ENCODE assay signal across 13 mouse cellular contexts in the genomic region with DNA sequence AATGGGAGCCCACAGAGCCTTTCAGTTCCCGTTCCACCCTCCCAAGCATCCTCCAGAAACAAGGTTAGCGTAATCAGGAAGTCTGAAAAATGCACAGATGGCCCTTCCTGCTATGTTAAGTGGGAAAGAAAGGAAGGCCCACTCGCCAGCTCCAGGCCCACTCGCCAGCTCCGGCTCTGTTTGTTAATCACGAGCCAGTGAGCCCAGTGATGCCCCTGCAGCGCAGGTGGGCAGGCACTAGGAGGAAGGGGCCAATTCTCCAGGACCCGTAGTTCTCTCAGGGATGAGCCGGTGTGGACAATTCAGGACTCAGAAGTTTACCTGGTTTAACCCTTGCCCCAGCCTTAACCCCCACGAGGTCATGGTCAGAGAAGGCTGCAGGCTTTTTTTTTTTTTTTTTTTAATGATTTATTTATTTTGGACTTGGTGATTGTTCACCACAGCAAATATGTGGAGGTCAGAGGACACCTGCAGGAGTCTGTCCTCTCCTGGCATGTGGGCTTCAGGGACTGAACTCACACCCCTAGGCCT. TPM values are rescaled to one million over a fixed set of nuclear protein-coding genes. Genes with fewer than 3 reads are reported as not detected.
A peak's percentile ranks its signal among the peaks of the same experiment; 100 is the strongest.
DNase-seq lines count a peak whose midpoint lies in the region; ATAC-seq and TF ChIP-seq lines count a peak whose summit lies in the region.
"Had no signal": no experiment of that assay in that cellular context is flagged by ENCODE, and none has a peak within 500 bp of the region (broad histone marks: within the 10 kb centered on the region; RNA-seq: fewer than 3 reads in every experiment).

No protein-coding gene starts in this region.

- no peak for TF ChIP-seq EP300 in MEL (IDR thresholded peaks at IDR 0.05; ENCODE audit: low read depth in 1 of 2, low read length in 2 of 2)

- no peak overlapping the region for H3K4me3 ChIP-seq in MEL (ENCODE audit: control insufficient read depth in 1 of 2, insufficient read depth in 1 of 2, low read depth in 2 of 2, low read length in 2 of 2)
- H3K4me3 ChIP-seq: embryonic facial prominence, embryonic 15.5 days; lung, embryonic 15.5 days; midbrain, embryonic 12.5 days; neural tube, embryonic 12.5 days had no signal

- TF ChIP-seq POLR2A in MEL (IDR thresholded peaks at IDR 0.05; ENCODE audit: control insufficient read depth in 1 of 2, insufficient read depth in 1 of 2, low read depth in 1 of 2, low read length in 2 of 2, poor library complexity in 1 of 2), result no peak

- no peaks in the 10 kb centered on the region for H3K27me3 ChIP-seq in MEL (ENCODE audit: control insufficient read depth in 1 of 2, insufficient read depth in 2 of 2, low read length in 2 of 2)

- no peak for TF ChIP-seq RAD21 in MEL (IDR thresholded peaks at IDR 0.05; ENCODE audit: low read depth, low read length)

- no peak for TF ChIP-seq CTCF in MEL (IDR thresholded peaks at IDR 0.05 in 2 of 3, conservative IDR thresholded peaks at IDR 0.05 in 1 of 3; ENCODE audit: control insufficient read depth in 1 of 3, insufficient read depth in 1 of 3, low read depth in 2 of 3, low read length in 3 of 3, poor library complexity in 1 of 3, severe bottlenecking in 1 of 3)

- peak; percentile 59; the same call in 1 of the 2 replicates for ATAC-seq in cerebellum, adult (ENCODE audit: insufficient number of reproducible peaks, low FRiP score, low TSS enrichment)

- H3K79me2 ChIP-seq in MEL (ENCODE audit: control insufficient read depth, insufficient read depth, low read length, poor library complexity), result no peaks in the 10 kb centered on the region; the same call in 1 of the 2 replicates

- H3K36me3 ChIP-seq in MEL (ENCODE audit: control insufficient read depth in 1 of 2, insufficient read depth in 2 of 2, low read length in 2 of 2), result peaks cover 0 to 57% of the 10 kb centered on the region in 2 experiments; a peak in 2 of 4 replicates
- H3K36me3 ChIP-seq: embryonic facial prominence, embryonic 15.5 days; lung, embryonic 15.5 days; midbrain, embryonic 12.5 days; neural tube, embryonic 12.5 days had no signal

- peaks cover 38 to 70% of the 10 kb centered on the region in 2 experiments for H3K4me1 ChIP-seq in MEL (ENCODE audit: control insufficient read depth in 1 of 2, insufficient read depth in 2 of 2, low read length in 2 of 2)
- H3K4me1 ChIP-seq: embryonic facial prominence, embryonic 15.5 days; lung, embryonic 15.5 days; midbrain, embryonic 12.5 days; neural tube, embryonic 12.5 days had no signal

- no peaks in the 10 kb centered on the region for H3K9me3 ChIP-seq in MEL (replicated peaks; ENCODE audit: insufficient read depth, low read length)
- H3K9me3 ChIP-seq: embryonic facial prominence, embryonic 15.5 days; lung, embryonic 15.5 days; midbrain, embryonic 12.5 days; neural tube, embryonic 12.5 days had no signal

- peak overlapping the region; percentile 63 for H3K9ac ChIP-seq in MEL (ENCODE audit: control insufficient read depth, low read depth, low read length, poor library complexity, severe bottlenecking)
- H3K9ac ChIP-seq: embryonic facial prominence, embryonic 15.5 days; hindbrain, embryonic 14.5 days; lung, embryonic 15.5 days; midbrain, embryonic 12.5 days; neural tube, embryonic 12.5 days had no signal

- peak overlapping the region; percentile 96 for H3K27ac ChIP-seq in MEL (ENCODE audit: control insufficient read depth, low read depth, low read length)
- H3K27ac ChIP-seq: embryonic facial prominence, embryonic 15.5 days; hindbrain, embryonic 14.5 days; lung, embryonic 15.5 days; midbrain, embryonic 12.5 days; neural tube, embryonic 12.5 days had no signal

- no peak for DNase-seq in cerebellum, postnatal 4 days (ENCODE audit: low spot score in 2 of 2)
- DNase-seq in MEL (ENCODE audit: low read depth, low spot score), result no peak
- DNase-seq in cerebellum, postnatal 25 days, result peak; percentile 77 to 82
- DNase-seq in kidney, postnatal 36 days, result peak; percentile 80 to 81
- no peak for DNase-seq in layer of hippocampus, postnatal 25 days (ENCODE audit: extremely low spot score in 1 of 2, low spot score in 1 of 2)
- DNase-seq in layer of hippocampus, adult 11-12 months (ENCODE audit: low spot score), result no peak
- no peak for DNase-seq in lung, postnatal 25 days (ENCODE audit: low spot score)

TF ChIP-seq in MEL, 35 proteins besides CTCF, POLR2A, EP300 and RAD21:
- TF ChIP-seq MYB (IDR thresholded peaks at IDR 0.05; ENCODE audit: low read depth, low read length) (no peak), SIN3A (IDR thresholded peaks at IDR 0.05; ENCODE audit: low read length) (no peak), ZNF384 (IDR thresholded peaks at IDR 0.05; ENCODE audit: low read depth, low read length) (no peak), E2F4 (IDR thresholded peaks at IDR 0.05; ENCODE audit: borderline replicate concordance, low read depth, low read length) (no peak), MAZ (IDR thresholded peaks at IDR 0.05; ENCODE audit: low read depth, low read length) (no peak), POLR2AphosphoS2 (IDR thresholded peaks at IDR 0.05; ENCODE audit: low read length) (no peak), MAX (IDR thresholded peaks at IDR 0.05; ENCODE audit: low read length) (no peak), GATA1 (IDR thresholded peaks at IDR 0.05; ENCODE audit: low read depth, low read length) (no peak), CHD2 (IDR thresholded peaks at IDR 0.05; ENCODE audit: low read length) (no peak), MEF2A (IDR thresholded peaks at IDR 0.05; ENCODE audit: extremely low read depth, insufficient replicate concordance, low read depth, low read length, poor library complexity, severe bottlenecking) (no peak), MAFK (IDR thresholded peaks at IDR 0.05; ENCODE audit: borderline replicate concordance, low read depth, low read length) (no peak)

RNA-seq across cellular contexts. Expression of gene Paqr9, which starts 7.2 kb away (rescaled TPM):
- total RNA-seq in MEL (2012; rRNA removed), result 13.4 and 18.0 TPM in 2 replicates
- 10 to 100 TPM; 24.8 to 46.0 TPM for polyA plus RNA-seq in MEL (2012; ENCODE audit: insufficient read depth in 1 of 2, insufficient read length in 2 of 2, low read depth in 1 of 2, low replicate concordance in 2 of 2, missing spikeins in 1 of 2)
- 10 to 100 TPM; 51.9 to 53.2 TPM for total RNA-seq in layer of hippocampus, postnatal 25 days (2021)

RNA-seq across cellular contexts. Expression of gene U2surp, which starts 40.4 kb away (rescaled TPM):
- total RNA-seq in MEL (2012; rRNA removed), result 69.0 and 70.8 TPM in 2 replicates
- polyA plus RNA-seq in MEL (2012; ENCODE audit: insufficient read depth in 1 of 2, insufficient read length in 2 of 2, low read depth in 1 of 2, low replicate concordance in 2 of 2, missing spikeins in 1 of 2), result 100 to 1,000 TPM in 1 of 2 experiments, 10 to 100 TPM in 1; 72.1 to 244 TPM
- total RNA-seq in layer of hippocampus, postnatal 25 days (2021), result 10 to 100 TPM; 59.3 to 70.8 TPM

Comparison
In these comparisons a context has a peak if more than half of its experiments do, and no peak if none do; other contexts are left out.
1. DNase-seq: peak in cerebellum, postnatal 25 days (2 of 2) and kidney, postnatal 36 days (2 of 2); none in cerebellum, postnatal 4 days (0 of 2), MEL (single experiment), layer of hippocampus, postnatal 25 days (0 of 2), layer of hippocampus, adult 11-12 months (single experiment) and lung, postnatal 25 days (single experiment).